Mouse (Mus musculus): Measurements from ENCODE around the gene Rpl31.

GRCm38 (mm10) chr1:39340156-39340555 is 27.5 kb upstream of the Rpl31 start:
- no peak for TF ChIP-seq CTCF (IDR thresholded peaks at IDR 0.05; ENCODE audit: control insufficient read depth, insufficient read depth, insufficient replicate concordance, low read depth, low read length)
- no peak for TF ChIP-seq POLR2A (IDR thresholded peaks at IDR 0.05; ENCODE audit: control insufficient read depth, low read depth, low read length)
